Mouse (Mus musculus) hindbrain, postnatal 0 days (tissue): ENCODE data around the gene Mast2. TPM values are rescaled to one million over a fixed set of nuclear protein-coding genes. Genes with fewer than 3 reads are reported as not detected.

Experiments
- ATAC-seq: fragments of 200-750 bp; cut with Nextera tagmentation; 2 replicates; pipeline ENCODE4 v1.8.0; 2017; ENCODE audit warnings: mild to moderate bottlenecking, moderate TSS enrichment, moderate library complexity
- DNase-seq: peaks from one replicate; pipeline ENCODE4 v3.0.0-alpha.2; 2015; ENCODE audit warnings: low spot score
- H3K27ac ChIP-seq: fragments of 300-500 bp; sonication (generic); 2 replicates; pipeline ENCODE4 v1.5.1; 2014; ENCODE audit warnings: mild to moderate bottlenecking
- H3K27me3 ChIP-seq: fragments of 300-500 bp; sonication (generic); 2 replicates; pipeline ENCODE4 v1.6.1; 2014; ENCODE audit warnings: low read length, mixed read lengths; ENCODE audit not compliant: insufficient read depth
- H3K36me3 ChIP-seq: fragments of 300-500 bp; sonication (generic); 2 replicates; pipeline ENCODE4 v1.6.1; 2014; ENCODE audit warnings: low read length, mixed read lengths; ENCODE audit not compliant: insufficient read depth
- H3K4me1 ChIP-seq: fragments of 300-500 bp; sonication (generic); 2 replicates; pipeline ENCODE4 v1.6.1; 2014; ENCODE audit warnings: antibody characterized with exemption, low read length, mixed read lengths; ENCODE audit not compliant: insufficient read depth
- H3K4me2 ChIP-seq: fragments of 300-500 bp; sonication (generic); 2 replicates; pipeline ENCODE4 v1.6.1; 2014; ENCODE audit warnings: low read depth, mild to moderate bottlenecking, low read length, moderate library complexity, mixed read lengths
- H3K4me3 ChIP-seq: fragments of 300-500 bp; sonication (generic); 2 replicates; pipeline ENCODE4 v1.5.1; 2014; ENCODE audit warnings: low read length
- H3K9ac ChIP-seq: fragments of 300-500 bp; sonication (generic); replicated peaks from 2 replicates; pipeline ENCODE4 v1.6.1; 2014; ENCODE audit warnings: mild to moderate bottlenecking, low read length, moderate library complexity, mixed read lengths
- H3K9me3 ChIP-seq: fragments of 300-500 bp; sonication (generic); 2 replicates; pipeline ENCODE4 v1.6.1; 2016; ENCODE audit warnings: low read length, mixed read lengths
- CTCF ChIP-seq: IDR thresholded peaks from 2 replicates; pipeline ENCODE4 v1.5.1; 2016; ENCODE audit warnings: antibody characterized with exemption, control low read depth, low read depth
- WGBS: fragments of 180-500 bp; shearing (Covaris S2); extraction: QIAGEN DNeasy Blood & Tissue Kit; methylation state at CpG from one replicate; pipeline ENCODE4 v1.1.7; 2014; 5-methylcytosine and 5-hydroxymethylcytosine counted together
- polyA plus RNA-seq: library from polyadenylated mRNA; unstranded; fragments of >200 nt; fragmentation: Nextera tagmentation; extraction: Ambion mirVana; gene quantifications from 2 replicates; pipeline ENCODE4 v1.2.1, GENCODE M21; 2015
- total RNA-seq: library from RNA; depleted of rRNA; stranded (reverse); fragments of >200 nt; gene quantifications from 2 replicates; pipeline ENCODE4 v1.2.3, GENCODE M21; 2014; rRNA removed

The Mast2 gene
- 63.9 and 80.6 TPM in 2 replicates for total RNA-seq
- polyA plus RNA-seq = 20.7 and 25.5 TPM in 2 replicates

DNA sequence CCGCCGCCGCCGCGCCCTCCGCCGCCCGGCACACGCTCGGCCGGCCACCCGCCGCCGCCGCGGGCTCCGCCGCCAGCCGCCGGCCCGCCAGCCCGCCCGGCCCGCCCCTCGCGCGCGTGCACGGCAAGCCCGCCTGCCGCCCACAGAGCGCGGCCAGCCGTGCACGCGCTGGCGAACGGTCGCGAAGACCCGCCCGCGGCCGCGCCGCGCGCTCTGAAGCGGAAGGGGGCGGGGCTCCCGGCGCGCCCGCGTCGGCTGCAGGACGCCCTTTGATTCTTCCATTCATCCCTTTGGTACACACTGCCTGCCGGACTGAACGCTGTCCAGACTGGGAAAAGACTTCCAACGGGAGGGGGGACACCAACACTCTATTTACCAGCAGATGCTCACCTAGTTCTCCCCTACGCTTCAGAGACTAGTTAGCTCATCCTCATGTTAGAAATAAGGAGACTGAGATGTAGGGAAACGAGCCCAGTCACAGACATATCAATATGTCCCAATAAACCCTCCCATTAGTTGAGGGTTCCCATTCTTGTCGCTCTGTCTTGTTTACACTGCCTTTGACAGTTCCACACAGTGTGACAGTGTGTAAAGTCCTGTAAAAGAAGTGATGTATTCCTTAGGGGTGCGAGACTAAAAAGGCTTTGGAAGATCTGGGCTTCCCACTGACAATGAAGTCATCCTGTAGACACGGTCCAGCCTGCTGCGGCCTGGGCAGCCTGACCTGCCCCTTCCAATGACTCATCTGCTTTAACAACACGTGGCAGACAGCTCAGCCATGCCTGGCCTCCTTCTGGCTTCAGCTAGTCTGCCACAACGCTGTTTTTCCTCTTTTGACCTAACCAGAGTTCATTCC is at the start of gene Mast2:
Gene Mast2, minus strand, starts transcription at position 58 of the 856 bp plus-strand sequence.
- no peak for TF ChIP-seq CTCF
- WGBS = 1% methylated on average over 61 of the region's 68 CpGs
- Histone ChIP-seq H3K4me3 (peak within 1 kb of the TSS; percentile 95), H3K36me3 (no peaks in the 10 kb centered on the region), H3K4me2 (peak within 1 kb of the TSS; percentile 62), H3K27ac (peak within 1 kb of the TSS; percentile 94), H3K9me3 (peaks cover 6% of the 10 kb centered on the region; the same call in 1 of the 2 replicates), H3K4me1 (0 out of 2 replicates have a peak, but pooled peaks cover 16% of the 10 kb centered on the region), H3K27me3 (no peaks in the 10 kb centered on the region), H3K9ac (peak within 1 kb of the TSS; percentile 90)
- peak; percentile 97 for DNase-seq
- ATAC-seq = peak; percentile 92

DNA sequence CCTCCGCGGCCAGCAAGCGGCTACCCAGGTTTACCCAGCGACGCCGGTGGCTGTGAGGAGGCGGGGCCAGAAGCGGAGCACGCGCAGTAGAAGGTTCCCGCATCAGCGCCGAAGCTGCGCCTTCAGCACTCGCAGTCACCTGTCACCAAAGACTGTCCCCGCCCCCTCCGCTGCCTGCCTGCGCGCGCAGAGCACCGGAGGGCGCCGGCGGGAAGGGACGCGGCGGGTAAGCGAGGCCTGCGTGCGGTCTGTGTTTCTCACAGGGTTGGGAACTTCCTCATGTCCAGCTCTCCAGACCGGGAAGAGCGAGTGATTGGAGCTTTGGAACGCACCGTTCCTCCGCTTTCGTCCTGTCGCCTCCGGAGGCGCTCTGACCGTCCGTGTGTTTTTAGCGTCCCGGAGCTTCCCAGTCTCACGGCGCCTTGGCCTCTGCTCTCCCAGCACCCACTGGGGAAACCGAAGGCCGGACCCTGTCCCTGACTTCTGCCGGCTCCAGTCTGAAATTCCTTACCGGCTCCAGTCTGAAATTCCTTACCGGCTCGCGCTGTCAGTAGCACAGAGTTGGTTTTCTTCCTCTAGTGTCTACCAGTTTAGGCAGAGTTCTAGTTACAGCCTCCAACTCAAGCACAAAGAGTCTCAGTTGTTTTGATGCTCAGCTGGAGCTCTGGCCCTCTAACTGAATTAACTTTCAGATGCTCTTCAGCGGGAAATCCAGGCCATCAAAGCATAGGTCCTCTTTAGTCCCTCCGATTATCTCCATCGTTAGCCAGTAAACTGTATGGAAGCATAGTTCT is 43.6 kb upstream of the Mast2 start, which contains the start of gene Ipp:
Gene Ipp, plus strand, starts transcription at position 125 of the 794 bp plus-strand sequence.
- TF ChIP-seq CTCF = peak; percentile 52
- Histone ChIP-seq H3K9me3 (no peaks in the 10 kb centered on the region), H3K4me3 (peak within 1 kb of the TSS; percentile 62), H3K9ac (peak within 1 kb of the TSS; percentile 52), H3K27me3 (no peaks in the 10 kb centered on the region), H3K4me1 (0 out of 2 replicates have a peak, but pooled peaks cover 5% of the 10 kb centered on the region), H3K27ac (peak within 1 kb of the TSS; percentile 84), H3K4me2 (peak within 1 kb of the TSS; percentile 61), H3K36me3 (no peaks in the 10 kb centered on the region; the same call in 1 of the 2 replicates)
- ATAC-seq = peak; percentile 99
- under 1% methylated on average over 49 of the region's 55 CpGs for whole genome bisulfite sequencing
- DNase-seq = peak; percentile 97

DNA sequence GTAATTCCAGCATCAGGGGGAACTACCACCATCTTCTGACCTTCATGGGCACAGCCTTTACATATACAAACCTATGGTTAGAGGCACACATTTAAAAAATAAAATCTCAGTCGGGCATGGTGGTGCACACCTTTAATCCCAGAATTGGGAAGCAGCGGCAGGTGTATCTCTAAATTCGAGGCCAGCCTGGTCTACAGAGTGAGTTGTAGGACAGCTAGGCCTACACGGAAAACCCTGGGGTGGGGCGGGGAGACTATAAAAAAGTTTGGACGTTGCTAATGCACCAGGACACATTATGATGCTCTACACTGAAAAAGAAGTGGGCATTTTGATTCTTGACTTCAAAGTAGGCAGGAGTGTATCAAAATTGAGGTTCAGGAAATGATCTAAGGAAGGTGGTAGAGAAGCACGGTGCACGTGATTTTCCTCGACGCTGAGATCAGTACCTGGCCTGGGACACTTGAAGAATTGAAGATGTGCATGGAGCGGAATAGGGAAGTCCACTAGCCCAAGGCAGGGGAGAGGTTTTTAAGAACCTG is 43.0 kb upstream of the Mast2 start:
- ATAC-seq = no peak
- Histone ChIP-seq H3K4me2 (peak overlapping the region; percentile 61), H3K9ac (peak overlapping the region; percentile 52), H3K36me3 (no peaks in the 10 kb centered on the region; the same call in 1 of the 2 replicates), H3K4me3 (peak overlapping the region; percentile 62), H3K27me3 (no peaks in the 10 kb centered on the region), H3K9me3 (no peaks in the 10 kb centered on the region), H3K27ac (peak overlapping the region; percentile 84), H3K4me1 (0 out of 2 replicates have a peak, but pooled peaks cover 5% of the 10 kb centered on the region)
- TF ChIP-seq CTCF = no peak
- no peak for DNase-seq
- 26% methylated on average over 11 of the region's 11 CpGs for WGBS

DNA sequence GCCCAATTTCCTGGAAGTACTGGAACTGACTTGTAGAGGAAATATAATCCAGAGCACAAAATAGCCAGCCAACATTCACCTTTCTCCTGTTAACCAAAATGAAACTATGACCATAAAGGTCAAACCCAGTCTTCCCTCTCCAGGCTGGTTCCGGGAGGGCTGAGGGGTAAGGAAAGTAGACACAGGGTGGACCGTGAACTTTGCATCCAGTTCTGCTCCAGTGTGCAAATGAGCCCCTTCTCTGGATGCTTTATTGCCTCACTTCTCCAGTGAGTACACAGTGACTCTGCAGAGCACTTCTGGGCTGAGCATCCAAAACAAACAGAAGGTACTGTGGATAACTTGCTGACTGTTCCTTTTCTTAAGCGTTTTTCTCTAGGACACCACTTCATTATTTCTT is 36.0 kb upstream of the Mast2 start:
- Histone ChIP-seq H3K4me2 (no peak overlapping the region), H3K4me1 (no peaks in the 10 kb centered on the region), H3K27ac (no peak overlapping the region), H3K27me3 (no peaks in the 10 kb centered on the region), H3K9ac (no peak overlapping the region), H3K4me3 (no peak overlapping the region), H3K9me3 (no peaks in the 10 kb centered on the region), H3K36me3 (no peaks in the 10 kb centered on the region)
- ATAC-seq (no peak), DNase-seq (no peak)
- WGBS = 74% methylated on average over 3 of the region's 3 CpGs
- no peak for TF ChIP-seq CTCF

DNA sequence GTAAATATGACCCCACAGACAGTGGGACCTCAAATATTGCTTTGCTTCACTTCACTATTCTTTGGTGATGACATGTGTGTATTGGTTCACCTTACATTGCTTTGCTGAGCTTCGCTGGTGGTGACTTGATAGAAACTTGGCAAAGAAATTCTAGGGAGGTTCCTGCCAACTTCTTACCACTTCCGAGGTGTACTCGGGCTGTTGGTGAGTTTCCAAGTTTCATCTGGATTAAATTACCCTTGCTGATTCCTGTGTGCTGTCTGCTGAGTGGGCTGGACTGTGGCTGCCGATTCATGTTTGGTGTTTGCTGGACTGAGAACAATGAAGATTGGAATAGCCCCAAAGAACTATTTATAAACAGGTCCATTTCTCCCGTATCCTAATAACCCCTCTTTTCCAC is 29.7 kb upstream of the Mast2 start:
- H3K9ac ChIP-seq = no peak overlapping the region
- H3K27ac ChIP-seq = no peak overlapping the region
- H3K4me3 ChIP-seq = no peak overlapping the region
- DNase-seq = no peak
- H3K36me3 ChIP-seq = no peaks in the 10 kb centered on the region
- H3K27me3 ChIP-seq = no peaks in the 10 kb centered on the region
- no peak for ATAC-seq
- H3K4me2 ChIP-seq = no peak overlapping the region
- no peak for TF ChIP-seq CTCF
- H3K4me1 ChIP-seq = peaks cover 3% of the 10 kb centered on the region; the same call in 1 of the 2 replicates
- H3K9me3 ChIP-seq = peaks cover 3% of the 10 kb centered on the region; the same call in 1 of the 2 replicates
- WGBS = 67% methylated on average over 5 of the region's 5 CpGs

DNA sequence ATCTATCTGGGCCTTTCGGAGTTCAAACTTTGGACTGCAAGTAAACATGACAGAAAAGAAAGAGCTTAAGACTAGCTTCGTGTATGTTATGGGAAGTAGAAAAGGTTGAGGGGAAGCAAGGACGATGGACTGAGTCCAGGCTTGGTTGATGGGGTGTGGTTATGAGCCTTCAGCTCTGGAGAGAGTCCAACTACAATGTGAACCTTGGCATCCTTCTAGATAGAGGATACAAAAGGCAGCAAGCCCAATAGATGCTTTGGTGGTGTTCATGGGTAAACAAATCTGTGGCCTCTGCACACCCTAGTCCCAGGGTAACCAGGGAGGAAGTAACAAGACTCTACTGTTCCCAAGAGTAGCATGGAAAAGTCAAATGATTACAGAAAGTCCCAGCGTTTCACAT is 28.5 kb upstream of the Mast2 start:
- peaks cover 3% of the 10 kb centered on the region; the same call in 1 of the 2 replicates for H3K9me3 ChIP-seq
- H3K27ac ChIP-seq = no peak overlapping the region
- WGBS = 81% methylated on average over 4 of the region's 4 CpGs
- no peak for DNase-seq
- TF ChIP-seq CTCF = no peak
- no peak for ATAC-seq
- no peaks in the 10 kb centered on the region for H3K36me3 ChIP-seq
- no peak overlapping the region for H3K4me2 ChIP-seq
- no peak overlapping the region for H3K9ac ChIP-seq
- peaks cover 3% of the 10 kb centered on the region; the same call in 1 of the 2 replicates for H3K4me1 ChIP-seq
- H3K4me3 ChIP-seq = no peak overlapping the region
- no peaks in the 10 kb centered on the region for H3K27me3 ChIP-seq
